Comparison of ENCODE assay signal across 28 mouse cellular contexts in the genomic region with DNA sequence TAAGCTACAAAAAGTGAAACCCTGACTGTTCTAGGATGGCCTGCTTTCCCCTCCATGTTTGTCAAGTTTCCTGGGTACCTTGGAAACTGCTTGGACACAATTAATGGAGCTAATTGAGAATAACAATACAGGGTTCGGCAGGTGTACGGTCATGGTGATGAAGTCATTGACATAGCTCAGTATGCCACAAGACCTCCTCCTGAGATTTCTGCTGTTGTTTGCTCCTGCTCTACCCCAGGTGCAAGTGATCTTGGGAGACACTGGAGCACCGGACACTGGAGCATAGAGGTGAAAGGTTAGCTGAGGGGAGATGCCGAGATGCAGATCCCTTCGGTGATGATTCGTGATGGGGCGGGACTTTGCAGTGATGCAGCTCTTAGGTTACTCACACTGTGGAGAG. TPM values are rescaled to one million over a fixed set of nuclear protein-coding genes. Genes with fewer than 3 reads are reported as not detected.
DNase-seq lines count a peak whose midpoint lies in the region; ATAC-seq and TF ChIP-seq lines count a peak whose summit lies in the region.
"Had no signal": no experiment of that assay in that cellular context is flagged by ENCODE, and none has a peak within 500 bp of the region (broad histone marks: within the 10 kb centered on the region; RNA-seq: fewer than 3 reads in every experiment).

No protein-coding gene starts in this region.

- no peaks in the 10 kb centered on the region for H3K27me3 ChIP-seq in embryonic facial prominence, embryonic 14.5 days (replicated peaks; ENCODE audit: control insufficient read depth, insufficient read depth, low read length)
- H3K27me3 ChIP-seq in embryonic facial prominence, embryonic 10.5 days (replicated peaks; ENCODE audit: low read depth, poor library complexity, severe bottlenecking): no peaks in the 10 kb centered on the region
- H3K27me3 ChIP-seq in ES-Bruce4 (ENCODE audit: control insufficient read depth, insufficient read depth, low read length, poor library complexity, severe bottlenecking): no peaks in the 10 kb centered on the region
- H3K27me3 ChIP-seq: embryonic facial prominence, embryonic 15.5 days; heart, embryonic 12.5 days; heart, embryonic 15.5 days had no signal

- no peak for DNase-seq in embryonic facial prominence, embryonic 14.5 days (ENCODE audit: low spot score)
- DNase-seq in embryonic facial prominence, embryonic 10.5 days (ENCODE audit: low spot score): no peak
- peak; percentile 97 for DNase-seq in R1 (ENCODE audit: low read depth, low spot score)
- DNase-seq in thymus, adult 18-20 months: no peak
- DNase-seq: adrenal gland, adult 2 months; adrenal gland, postnatal 25 days; cerebellum, adult 11-12 months; cerebellum, adult 8-10 months; cerebellum, postnatal 10 days; cerebellum, postnatal 36 days; embryo, embryonic 11 days; forebrain, postnatal 0 days; gastrocnemius, adult 2 months; gastrocnemius, postnatal 14 days; heart, adult 18-20 months; heart, postnatal 4 days; kidney, adult 18-20 months had no signal

- no peaks in the 10 kb centered on the region for H3K9me3 ChIP-seq in embryonic facial prominence, embryonic 14.5 days (ENCODE audit: control insufficient read depth, low read length)
- no peaks in the 10 kb centered on the region for H3K9me3 ChIP-seq in embryonic facial prominence, embryonic 10.5 days
- H3K9me3 ChIP-seq in ES-Bruce4 (replicated peaks; ENCODE audit: control insufficient read depth, insufficient read depth, low read length, poor library complexity, severe bottlenecking): no peaks in the 10 kb centered on the region
- H3K9me3 ChIP-seq: embryonic facial prominence, embryonic 15.5 days; heart, embryonic 12.5 days; heart, embryonic 15.5 days had no signal

- no peaks in the 10 kb centered on the region for H3K4me1 ChIP-seq in embryonic facial prominence, embryonic 14.5 days (ENCODE audit: control insufficient read depth, insufficient read depth, low read length)
- H3K4me1 ChIP-seq in embryonic facial prominence, embryonic 10.5 days: peaks cover 16% of the 10 kb centered on the region
- peaks cover 7% of the 10 kb centered on the region for H3K4me1 ChIP-seq in ES-Bruce4 (ENCODE audit: control insufficient read depth, insufficient read depth, low read length)
- H3K4me1 ChIP-seq: embryonic facial prominence, embryonic 15.5 days; heart, embryonic 12.5 days; heart, embryonic 15.5 days had no signal

- H3K4me2 ChIP-seq in embryonic facial prominence, embryonic 14.5 days (ENCODE audit: low read depth, low read length): no peak overlapping the region
- H3K4me2 ChIP-seq: embryonic facial prominence, embryonic 15.5 days; heart, embryonic 12.5 days; heart, embryonic 15.5 days; hindbrain, embryonic 14.5 days had no signal

- TF ChIP-seq POLR2A in ES-Bruce4 (IDR thresholded peaks at IDR 0.05; ENCODE audit: insufficient read depth, low read length): no peak

- H3K9ac ChIP-seq in embryonic facial prominence, embryonic 14.5 days (ENCODE audit: low read depth, low read length): no peak overlapping the region
- H3K9ac ChIP-seq in ES-Bruce4 (ENCODE audit: low read depth, poor library complexity, severe bottlenecking): no peak overlapping the region
- H3K9ac ChIP-seq: embryonic facial prominence, embryonic 15.5 days; forebrain, postnatal 0 days; heart, embryonic 12.5 days; heart, embryonic 15.5 days; hindbrain, embryonic 14.5 days had no signal

- TF ChIP-seq EP300 in ES-Bruce4 (IDR thresholded peaks at IDR 0.05; ENCODE audit: insufficient read depth, low read depth, low read length): peak; percentile 84

- ATAC-seq in embryonic facial prominence, embryonic 14.5 days (ENCODE audit: low read depth): 0 out of 2 replicates have a peak, but pooled peaks have one; percentile 15
- ATAC-seq in CD4-positive, CD25-positive, alpha-beta regulatory T cell, adult 4 months: no peak
- ATAC-seq: forebrain, embryonic 14.5 days; forebrain, postnatal 0 days; hindbrain, postnatal 0 days; inflammation-experienced regulatory T-cells, adult 6 months; intestine, embryonic 16.5 days had no signal

- H3K4me3 ChIP-seq in embryonic facial prominence, embryonic 14.5 days (ENCODE audit: low read depth, low read length): no peak overlapping the region
- no peak overlapping the region for H3K4me3 ChIP-seq in embryonic facial prominence, embryonic 10.5 days
- no peak overlapping the region for H3K4me3 ChIP-seq in ES-Bruce4 (ENCODE audit: low read depth, low read length)
- H3K4me3 ChIP-seq: embryonic facial prominence, embryonic 15.5 days; gastrocnemius, adult 2 months; heart, embryonic 12.5 days; heart, embryonic 15.5 days had no signal

- WGBS in embryonic facial prominence, embryonic 14.5 days: 37% methylated on average over 7 of the region's 7 CpGs
- 40% methylated on average over 7 of the region's 7 CpGs for WGBS in embryonic facial prominence, embryonic 10.5 days

- H3K36me3 ChIP-seq in embryonic facial prominence, embryonic 14.5 days (ENCODE audit: control insufficient read depth, insufficient read depth, low read length): no peaks in the 10 kb centered on the region
- no peaks in the 10 kb centered on the region for H3K36me3 ChIP-seq in embryonic facial prominence, embryonic 10.5 days (replicated peaks)
- H3K36me3 ChIP-seq in ES-Bruce4 (ENCODE audit: control insufficient read depth, insufficient read depth, low read length, poor library complexity, severe bottlenecking): no peaks in the 10 kb centered on the region
- H3K36me3 ChIP-seq: embryonic facial prominence, embryonic 15.5 days; heart, embryonic 12.5 days; heart, embryonic 15.5 days had no signal

- TF ChIP-seq CTCF in ES-Bruce4 (IDR thresholded peaks at IDR 0.05; ENCODE audit: low read depth, low read length): no peak

- no peak overlapping the region for H3K27ac ChIP-seq in embryonic facial prominence, embryonic 14.5 days (replicated peaks; ENCODE audit: low read depth, low read length)
- H3K27ac ChIP-seq in embryonic facial prominence, embryonic 10.5 days (replicated peaks): no peak overlapping the region
- 0 out of 2 replicates have a peak overlapping the region, but pooled peaks have one; percentile 46 for H3K27ac ChIP-seq in ES-Bruce4 (ENCODE audit: insufficient read depth, low read length)
- H3K27ac ChIP-seq: embryonic facial prominence, embryonic 15.5 days; gastrocnemius, adult 2 months; heart, embryonic 15.5 days; hindbrain, embryonic 14.5 days; hindbrain, postnatal 0 days had no signal

RNA-seq across cellular contexts. Expression of a gene that starts 18.2 kb away (rescaled TPM):
- polyA plus RNA-seq in embryonic facial prominence, embryonic 14.5 days (2014; fragmentation: Nextera tagmentation; extraction: Ambion mirVana): 0.54 and 0.57 TPM in 2 replicates
- 0.25 and 0.45 TPM in 2 replicates for polyA plus RNA-seq in embryonic facial prominence, embryonic 10.5 days (2016; fragmentation: Nextera tagmentation; extraction: Ambion mirVana)
- polyA plus RNA-seq in ES-Bruce4 (2011; ENCODE audit: insufficient read depth, insufficient read length, low read depth, missing spikeins): 0.68 and 0.90 TPM in 2 replicates
- polyA plus RNA-seq in CD4-positive, CD25-positive, alpha-beta regulatory T cell, adult 4 months (2017; shearing (Covaris generic)): under 1 TPM; 0.96 to 1.00 TPM
- polyA plus RNA-seq: adrenal gland, adult 2 months; cortical plate, adult 2 months had no signal

RNA-seq across cellular contexts. Expression of a gene that starts 21.9 kb away (rescaled TPM):
- polyA plus RNA-seq in embryonic facial prominence, embryonic 14.5 days (2014; fragmentation: Nextera tagmentation; extraction: Ambion mirVana): 16.4 TPM in 2 replicates
- polyA plus RNA-seq in embryonic facial prominence, embryonic 10.5 days (2016; fragmentation: Nextera tagmentation; extraction: Ambion mirVana): 27.0 and 28.6 TPM in 2 replicates
- polyA plus RNA-seq in ES-Bruce4 (2011; ENCODE audit: insufficient read depth, insufficient read length, low read depth, missing spikeins): 10.3 and 10.7 TPM in 2 replicates
- 10 to 100 TPM in 1 of 2 experiments, 1 to 10 TPM in 1; 9.9 to 11.4 TPM for polyA plus RNA-seq in CD4-positive, CD25-positive, alpha-beta regulatory T cell, adult 4 months (2017; shearing (Covaris generic))

RNA-seq across cellular contexts. Expression of a gene that starts 21.9 kb away (rescaled TPM):
- polyA plus RNA-seq in embryonic facial prominence, embryonic 14.5 days (2014; fragmentation: Nextera tagmentation; extraction: Ambion mirVana): 192 and 207 TPM in 2 replicates
- 274 and 284 TPM in 2 replicates for polyA plus RNA-seq in embryonic facial prominence, embryonic 10.5 days (2016; fragmentation: Nextera tagmentation; extraction: Ambion mirVana)
- 306 and 325 TPM in 2 replicates for polyA plus RNA-seq in ES-Bruce4 (2011; ENCODE audit: insufficient read depth, insufficient read length, low read depth, missing spikeins)
- polyA plus RNA-seq in CD4-positive, CD25-positive, alpha-beta regulatory T cell, adult 4 months (2017; shearing (Covaris generic)): 100 to 1,000 TPM; 166 to 286 TPM

RNA-seq across cellular contexts. Expression of a gene that starts 41.0 kb away (rescaled TPM):
- polyA plus RNA-seq in embryonic facial prominence, embryonic 14.5 days (2014; fragmentation: Nextera tagmentation; extraction: Ambion mirVana): 4.9 and 6.4 TPM in 2 replicates
- 15.7 and 17.1 TPM in 2 replicates for polyA plus RNA-seq in embryonic facial prominence, embryonic 10.5 days (2016; fragmentation: Nextera tagmentation; extraction: Ambion mirVana)
- 22.0 and 22.3 TPM in 2 replicates for polyA plus RNA-seq in ES-Bruce4 (2011; ENCODE audit: insufficient read depth, insufficient read length, low read depth, missing spikeins)
- polyA plus RNA-seq in CD4-positive, CD25-positive, alpha-beta regulatory T cell, adult 4 months (2017; shearing (Covaris generic)): 1 to 10 TPM; 7.9 to 8.7 TPM
